Comparison of ENCODE assay signal across 9 mouse cellular contexts in genomic region chr11:31713641-31714121, GRCm38 (mm10). TPM values are rescaled to one million over a fixed set of nuclear protein-coding genes. Genes with fewer than 3 reads are reported as not detected.
DNase-seq lines count a peak whose midpoint lies in the region; ATAC-seq and TF ChIP-seq lines count a peak whose summit lies in the region.
"Had no signal": no experiment of that assay in that cellular context is flagged by ENCODE, and none has a peak within 500 bp of the region (broad histone marks: within the 10 kb centered on the region; RNA-seq: fewer than 3 reads in every experiment).

No protein-coding gene starts in this region.

- no peak; the same call in 1 of the 2 replicates for TF ChIP-seq CTCF in gastrocnemius, adult 2 months (IDR thresholded peaks at IDR 0.05)

- WGBS in hindbrain, embryonic 14.5 days, result 56% methylated on average over 6 of the region's 6 CpGs
- 73% methylated on average over 6 of the region's 6 CpGs for WGBS in macrophage (ENCODE audit: missing documents)

- DNase-seq in adrenal gland, adult (ENCODE audit: inconsistent age in 2 of 2, low spot score in 1 of 2), result peak; percentile 84 to 91
- DNase-seq in cerebellum, adult 9-11 months, result peak; percentile 95
- peak; percentile 91 for DNase-seq in gastrocnemius, adult 2 months
- peak; percentile 83 for DNase-seq in hindbrain, embryonic 14.5 days (ENCODE audit: low spot score)
- peak; percentile 64 to 88 for DNase-seq in layer of hippocampus, postnatal 14 days (ENCODE audit: low spot score in 2 of 2)
- DNase-seq in right cerebral cortex, postnatal 4 days, result peak; percentile 61
- DNase-seq in spleen, postnatal 36 days (ENCODE audit: low spot score in 2 of 2), result no peak

- H3K4me1 ChIP-seq in hindbrain, embryonic 14.5 days (replicated peaks; ENCODE audit: control insufficient read depth, insufficient read depth, low read length), result peaks cover 18% of the 10 kb centered on the region

- no peaks in the 10 kb centered on the region for H3K79me2 ChIP-seq in macrophage (ENCODE audit: inconsistent target)

- peak overlapping the region; percentile 63 for H3K4me3 ChIP-seq in gastrocnemius, adult 2 months
- no peak overlapping the region for H3K4me3 ChIP-seq in hindbrain, embryonic 14.5 days (replicated peaks; ENCODE audit: low read length)
- no peak overlapping the region for H3K4me3 ChIP-seq in macrophage (ENCODE audit: inconsistent target)
- H3K4me3 ChIP-seq: megakaryocyte, embryonic 14.5 days had no signal

- no peaks in the 10 kb centered on the region for H3K36me3 ChIP-seq in hindbrain, embryonic 14.5 days (replicated peaks; ENCODE audit: control insufficient read depth, insufficient read depth)
- H3K36me3 ChIP-seq in macrophage (ENCODE audit: inconsistent target), result no peaks in the 10 kb centered on the region

- no peaks in the 10 kb centered on the region for H3K9me3 ChIP-seq in hindbrain, embryonic 14.5 days (ENCODE audit: control insufficient read depth, low read length)
- H3K9me3 ChIP-seq: megakaryocyte, embryonic 14.5 days had no signal

- ATAC-seq in hindbrain, embryonic 14.5 days (ENCODE audit: low FRiP score), result peak; percentile 89

- H3K27me3 ChIP-seq in hindbrain, embryonic 14.5 days (ENCODE audit: control insufficient read depth, insufficient read depth, low read length), result no peaks in the 10 kb centered on the region

- H3K4me2 ChIP-seq in hindbrain, embryonic 14.5 days (replicated peaks), result no peak overlapping the region

- H3K9ac ChIP-seq in hindbrain, embryonic 14.5 days, result no peak overlapping the region

- peak overlapping the region; percentile 94 for H3K27ac ChIP-seq in gastrocnemius, adult 2 months
- peak overlapping the region; percentile 79 for H3K27ac ChIP-seq in hindbrain, embryonic 14.5 days
- peak overlapping the region; percentile 79 for H3K27ac ChIP-seq in macrophage

- intact Hi-C loops in gastrocnemius, adult 2 months (cut with DNase I), result loop anchor here (5.0 kb wide), 1 partner anchor 159 kb away; the partner anchor contains the start of gene Cpeb4

RNA-seq across cellular contexts. Expression of gene Bod1, which starts 42.0 kb away (rescaled TPM):
- 100 to 1,000 TPM; 137 to 158 TPM for total RNA-seq in gastrocnemius, adult 2 months (2021)
- 146 and 149 TPM in 2 replicates for polyA plus RNA-seq in hindbrain, embryonic 14.5 days (2014; fragmentation: Nextera tagmentation; extraction: Ambion mirVana)
- 10 to 100 TPM; 87.3 to 87.9 TPM for total RNA-seq in layer of hippocampus, postnatal 14 days (2021)
- total RNA-seq in macrophage (2018; cell fraction: chromatin; rRNA removed), result 10 to 100 TPM in 8 of 26 experiments, 1 to 10 TPM in 18; 1.7 to 17.7 (median 8.8) TPM
- total RNA-seq in macrophage (2018; cell fraction: cytosol; rRNA removed), result 10 to 100 TPM in 17 of 26 experiments, 1 to 10 TPM in 9; 6.7 to 16.2 (median 10.9) TPM
- 10 to 100 TPM in 10 of 26 experiments, 1 to 10 TPM in 16; 2.5 to 15.3 (median 9.8) TPM for total RNA-seq in macrophage (2018; cell fraction: nucleus; rRNA removed)
- polyA plus RNA-seq in macrophage (2018), result 11.2 to 13.7 TPM (median 13.6 TPM) in 3 replicates

Comparison
In these comparisons a context has a peak if more than half of its experiments do, and no peak if none do; other contexts are left out.
1. DNase-seq: peak in adrenal gland, adult (2 of 2), cerebellum, adult 9-11 months (single experiment), gastrocnemius, adult 2 months (single experiment), hindbrain, embryonic 14.5 days (single experiment), layer of hippocampus, postnatal 14 days (2 of 2) and right cerebral cortex, postnatal 4 days (single experiment); none in spleen, postnatal 36 days (0 of 2).
2. Peak in every context shown above with its lines, with median percentiles within 50 percentile points of each other: H3K27ac ChIP-seq.